Mouse (Mus musculus): Measurements from ENCODE around the gene Dlx4. TPM values are rescaled to one million over a fixed set of nuclear protein-coding genes. Genes with fewer than 3 reads are reported as not detected.
A peak's percentile ranks its signal among the peaks of the same experiment; 100 is the strongest.

The Dlx4 gene
- polyA plus RNA-seq, 1 experiment from 2014 or later = not detected

DNA sequence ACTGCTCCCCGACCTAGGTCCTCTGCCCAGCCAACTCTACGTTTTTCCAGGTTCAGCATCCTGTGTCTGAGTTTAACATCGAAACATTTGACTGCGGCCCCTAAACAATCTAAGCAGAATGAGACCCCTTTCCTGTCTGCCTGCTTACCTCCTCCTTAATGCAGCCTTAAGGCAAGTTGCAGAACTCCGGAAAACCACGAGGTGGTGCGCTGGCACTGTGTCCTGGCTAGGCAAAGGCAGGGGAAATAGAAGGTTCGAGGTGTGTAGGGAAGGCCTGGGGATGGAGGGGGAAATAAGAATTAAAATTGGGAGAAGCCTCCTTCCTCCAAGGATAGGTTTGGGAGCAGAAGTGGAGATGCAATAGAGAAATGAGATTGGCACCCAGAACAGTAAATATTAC, 27.6 kb downstream of the Dlx4 start:
- Histone ChIP-seq H3K9ac (no peak overlapping the region), H3K36me3 (no peaks in the 10 kb centered on the region), H3K4me3 (replicated peaks) (no peak overlapping the region), H3K27ac (no peak overlapping the region), H3K4me1 (peaks cover 29% of the 10 kb centered on the region), H3K4me2 (0 out of 2 replicates have a peak overlapping the region, but pooled peaks have one; percentile 8), H3K27me3 (peaks cover 64% of the 10 kb centered on the region), H3K9me3 (replicated peaks) (no peaks in the 10 kb centered on the region)
- ATAC-seq (replicated peaks; ENCODE audit: low FRiP score) = peak; percentile 40; the same call in 1 of the 2 replicates
- WGBS = 2% methylated on average over 8 of the region's 8 CpGs

DNA sequence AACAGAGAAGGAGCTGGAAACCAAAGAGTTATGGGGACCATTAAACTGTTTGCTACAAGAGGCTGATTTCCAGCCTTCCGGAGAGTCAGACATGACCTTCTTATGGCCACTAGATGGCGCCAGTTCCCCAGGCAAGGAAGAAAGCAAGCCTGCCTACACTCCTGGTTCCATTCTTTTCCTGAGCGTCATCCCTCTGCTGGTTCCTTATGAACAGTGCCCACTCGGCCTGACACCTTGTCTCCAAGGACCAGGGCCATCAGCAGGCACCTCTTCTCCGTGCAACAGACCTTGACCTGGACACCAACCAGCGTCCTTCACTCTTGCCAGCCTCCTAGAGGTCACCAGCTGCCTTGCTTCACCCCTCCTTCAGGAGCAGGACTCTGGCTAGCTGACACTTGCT, 29.0 kb downstream of the Dlx4 start:
- no peak overlapping the region for H3K27ac ChIP-seq
- ATAC-seq (replicated peaks; ENCODE audit: low FRiP score) = peak; percentile 64
- peaks cover 29% of the 10 kb centered on the region for H3K4me1 ChIP-seq
- no peaks in the 10 kb centered on the region for H3K36me3 ChIP-seq
- no peak overlapping the region for H3K4me2 ChIP-seq
- 3% methylated on average over 6 of the region's 6 CpGs for WGBS
- peaks cover 49% of the 10 kb centered on the region for H3K27me3 ChIP-seq
- no peaks in the 10 kb centered on the region for H3K9me3 ChIP-seq (replicated peaks)
- H3K4me3 ChIP-seq (replicated peaks) = no peak overlapping the region
- H3K9ac ChIP-seq = no peak overlapping the region

DNA sequence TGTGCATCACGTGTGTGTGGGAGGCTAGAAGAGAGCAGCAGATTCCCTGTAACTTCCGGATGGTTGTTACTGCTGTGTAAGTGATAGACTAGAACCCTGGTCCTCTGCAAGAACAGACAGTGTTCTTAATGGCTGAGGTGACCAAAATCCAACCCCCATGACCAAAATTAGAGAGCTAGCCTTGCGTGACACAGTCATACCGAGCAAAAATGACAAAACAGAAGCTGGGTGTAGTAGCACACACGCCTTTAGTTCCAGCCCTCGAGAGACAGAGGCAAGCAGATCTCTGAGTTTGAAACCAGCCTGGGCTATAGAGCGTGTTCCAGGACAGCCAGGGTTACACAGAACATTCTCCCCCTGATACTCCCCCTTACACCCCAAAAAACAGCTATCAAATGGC, 36.0 kb downstream of the Dlx4 start:
- no peak overlapping the region for H3K9ac ChIP-seq
- no peak for ATAC-seq (replicated peaks; ENCODE audit: low FRiP score)
- no peak overlapping the region for H3K4me3 ChIP-seq (replicated peaks)
- no peaks in the 10 kb centered on the region for H3K27me3 ChIP-seq
- no peaks in the 10 kb centered on the region for H3K36me3 ChIP-seq
- WGBS = 75% methylated on average over 7 of the region's 7 CpGs
- no peaks in the 10 kb centered on the region for H3K9me3 ChIP-seq (replicated peaks)
- peaks cover 19% of the 10 kb centered on the region for H3K4me1 ChIP-seq
- no peak overlapping the region for H3K4me2 ChIP-seq
- no peak overlapping the region for H3K27ac ChIP-seq

DNA sequence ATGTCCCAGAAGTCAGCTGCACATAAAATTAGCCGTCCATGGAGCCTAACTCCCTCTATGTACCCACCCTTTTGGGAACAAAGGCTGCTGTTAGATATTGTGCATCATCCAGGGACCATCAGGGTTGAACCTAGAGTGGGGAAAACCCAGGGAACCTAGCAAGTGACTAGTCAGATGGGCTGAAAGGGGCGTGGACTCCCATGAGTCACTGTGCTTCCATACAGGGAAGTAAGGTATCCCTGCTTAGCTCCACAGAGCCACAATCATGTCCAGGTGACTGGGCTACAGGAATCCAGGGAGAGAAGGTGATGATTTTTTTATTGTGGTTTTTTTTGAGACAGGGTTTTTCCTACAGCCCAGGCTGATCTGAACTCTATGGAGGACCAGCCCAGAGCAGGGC, 37.1 kb downstream of the Dlx4 start:
- 75% methylated on average over 2 of the region's 2 CpGs for WGBS
- no peak for ATAC-seq (replicated peaks; ENCODE audit: low FRiP score)

DNA sequence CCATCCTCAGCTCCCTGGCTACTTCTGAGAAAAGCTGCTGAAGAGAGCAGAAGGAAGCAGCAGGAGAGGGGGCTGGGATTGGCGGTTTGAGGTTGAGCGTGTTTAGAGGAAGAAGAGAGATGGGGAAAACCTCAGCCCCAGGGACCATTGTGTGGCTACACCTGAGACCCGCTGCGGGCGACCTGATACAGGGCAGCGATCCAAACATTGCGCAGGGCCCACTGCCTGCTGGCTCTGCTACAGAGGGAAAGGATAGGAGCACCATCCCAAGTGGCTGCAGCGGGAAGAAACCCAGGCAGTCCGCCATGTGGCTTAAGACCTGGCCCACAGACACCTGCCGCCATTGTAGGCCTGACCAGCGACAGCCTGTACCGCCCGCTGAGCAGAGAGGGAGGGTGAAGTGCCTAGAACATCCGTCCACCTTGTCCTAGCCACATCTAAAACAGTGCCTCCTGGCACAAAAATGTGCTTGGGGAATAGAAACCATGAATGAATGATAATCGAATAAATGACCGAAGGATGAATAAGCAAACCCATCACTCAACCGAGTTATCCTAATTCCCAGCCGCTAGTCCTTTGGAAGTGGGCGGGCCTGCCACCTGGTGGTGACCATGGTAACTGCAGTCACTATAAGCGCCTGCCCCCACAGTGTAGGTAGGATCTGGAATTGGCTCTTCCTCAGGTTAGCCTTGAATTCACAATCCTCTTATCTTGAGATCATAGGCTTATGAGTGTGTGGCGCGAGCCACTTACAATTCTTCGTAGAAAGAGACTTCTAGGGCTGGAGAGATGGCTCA, 39.4 kb downstream of the Dlx4 start:
- 0 out of 2 replicates have a peak, but pooled peaks have one; percentile 15 for ATAC-seq (replicated peaks; ENCODE audit: low FRiP score)
- H3K36me3 ChIP-seq = no peaks in the 10 kb centered on the region
- H3K9ac ChIP-seq = no peak overlapping the region
- peaks cover 35% of the 10 kb centered on the region for H3K4me1 ChIP-seq
- no peaks in the 10 kb centered on the region for H3K9me3 ChIP-seq (replicated peaks)
- no peak overlapping the region for H3K4me3 ChIP-seq (replicated peaks)
- H3K27ac ChIP-seq = peak overlapping the region; percentile 74; the same call in 1 of the 2 replicates
- no peak overlapping the region for H3K4me2 ChIP-seq
- 38% methylated on average over 23 of the region's 23 CpGs for WGBS
- no peaks in the 10 kb centered on the region for H3K27me3 ChIP-seq

More for the DNA sequence above, 37.1 kb downstream of the Dlx4 start:
- no peak overlapping the region for H3K4me3 ChIP-seq (replicated peaks)
- H3K4me2 ChIP-seq = no peak overlapping the region
- H3K36me3 ChIP-seq = no peaks in the 10 kb centered on the region
- no peak overlapping the region for H3K27ac ChIP-seq
- peaks cover 29% of the 10 kb centered on the region for H3K4me1 ChIP-seq
- no peak overlapping the region for H3K9ac ChIP-seq
- H3K27me3 ChIP-seq = no peaks in the 10 kb centered on the region
- H3K9me3 ChIP-seq (replicated peaks) = no peaks in the 10 kb centered on the region

DNA sequence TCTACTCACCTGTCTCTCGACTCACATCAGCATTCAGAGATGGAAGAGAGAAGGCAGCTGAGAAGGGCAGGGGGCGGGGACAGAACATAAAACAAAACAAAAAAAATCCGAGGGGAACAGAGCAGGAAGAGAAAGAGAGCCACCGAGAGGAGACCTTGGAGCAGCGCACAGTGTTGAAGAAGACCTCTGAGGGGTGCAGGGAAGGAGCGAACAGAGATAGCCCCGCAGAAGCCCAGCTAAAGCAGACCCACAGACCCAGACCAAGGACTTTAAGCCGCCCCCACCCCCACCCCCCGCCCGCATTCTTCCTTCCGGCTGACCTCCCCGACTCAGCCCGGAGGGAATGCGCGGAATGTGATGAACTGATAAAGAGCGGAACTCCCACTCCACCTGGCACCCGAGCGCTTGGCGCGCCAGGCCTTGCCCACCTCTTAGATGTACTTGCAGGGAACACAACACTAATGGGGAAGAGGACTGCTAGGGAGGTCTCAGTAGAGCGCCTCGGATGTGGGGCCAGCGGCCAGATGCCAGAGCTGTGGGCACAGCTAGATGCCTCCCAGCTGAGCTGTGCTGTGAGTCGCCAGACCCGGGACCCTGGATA, 40.7 kb downstream of the Dlx4 start:
- Histone ChIP-seq H3K9ac (0 out of 2 replicates have a peak overlapping the region, but pooled peaks have one; percentile 29), H3K4me1 (peaks cover 48% of the 10 kb centered on the region), H3K27me3 (no peaks in the 10 kb centered on the region), H3K27ac (peak overlapping the region; percentile 74), H3K9me3 (replicated peaks) (no peaks in the 10 kb centered on the region), H3K4me2 (peak overlapping the region; percentile 62), H3K36me3 (no peaks in the 10 kb centered on the region), H3K4me3 (replicated peaks) (peak overlapping the region; percentile 32)
- WGBS = 2% methylated on average over 25 of the region's 25 CpGs
- ATAC-seq (replicated peaks; ENCODE audit: low FRiP score) = peak; percentile 44

DNA sequence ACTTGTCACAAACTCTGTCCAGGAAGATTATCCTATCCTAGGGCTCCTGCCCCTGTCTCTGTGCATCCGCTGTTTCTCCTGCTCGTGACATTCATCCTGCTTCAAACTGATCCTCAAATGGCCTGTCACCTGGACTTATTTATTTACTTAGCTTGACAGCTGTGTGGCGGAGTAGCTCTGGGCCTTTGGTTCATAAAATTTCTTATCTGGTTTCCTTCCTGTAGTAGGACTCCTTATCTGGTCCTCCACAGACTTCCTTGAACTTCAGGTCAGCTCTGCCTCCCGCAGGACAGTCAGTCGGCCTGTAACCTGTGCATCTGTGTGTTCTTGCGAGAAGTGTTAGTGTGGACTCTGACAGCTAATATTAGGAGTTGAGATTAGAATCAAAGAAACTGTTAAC, 41.8 kb downstream of the Dlx4 start:
- peak overlapping the region; percentile 32 for H3K27ac ChIP-seq
- ATAC-seq (replicated peaks; ENCODE audit: low FRiP score) = no peak
- H3K9me3 ChIP-seq (replicated peaks) = no peaks in the 10 kb centered on the region
- H3K36me3 ChIP-seq = no peaks in the 10 kb centered on the region
- peak overlapping the region; percentile 62 for H3K4me2 ChIP-seq
- 0 out of 2 replicates have a peak, but pooled peaks cover 5% of the 10 kb centered on the region for H3K27me3 ChIP-seq
- peaks cover 52% of the 10 kb centered on the region for H3K4me1 ChIP-seq
- no peak overlapping the region for H3K4me3 ChIP-seq (replicated peaks)
- no peak overlapping the region for H3K9ac ChIP-seq
- 30% methylated on average over 6 of the region's 6 CpGs for WGBS

DNA sequence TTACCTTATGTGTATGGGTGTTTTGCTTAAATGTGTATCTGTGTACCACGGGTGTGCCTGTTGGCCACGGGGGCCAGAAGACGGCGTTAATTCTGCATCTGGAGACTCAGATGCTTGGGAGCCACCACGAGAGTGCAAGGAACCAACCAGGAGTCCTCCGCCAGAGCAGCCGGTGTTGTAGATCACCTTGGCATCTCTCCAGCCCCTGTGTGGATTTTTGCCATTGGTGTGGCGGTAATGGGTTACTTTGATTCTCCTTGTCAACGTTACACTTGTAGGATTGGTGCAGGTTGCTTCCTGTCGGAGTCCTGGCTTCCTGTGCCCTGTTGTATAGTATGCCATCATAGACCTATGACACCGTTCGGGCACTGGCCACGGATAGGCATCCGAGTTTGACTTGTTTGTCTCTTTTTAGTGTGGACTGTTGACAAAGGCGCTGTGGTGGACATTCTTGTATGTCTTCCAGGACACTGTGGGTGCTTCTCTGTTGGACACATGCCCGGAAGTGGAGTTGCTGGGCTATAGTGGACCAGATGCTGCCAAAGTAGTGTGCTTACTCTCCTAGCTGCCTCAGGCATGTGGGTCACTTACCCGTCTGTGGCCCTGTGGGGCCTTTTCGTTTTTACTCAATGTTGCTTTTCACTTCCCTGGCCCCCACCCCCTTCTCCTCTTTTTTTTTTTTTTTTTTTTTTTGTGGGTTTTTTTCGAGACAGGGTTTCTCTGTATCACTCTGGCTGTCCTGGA, 43.7 kb downstream of the Dlx4 start:
- H3K4me1 ChIP-seq = peaks cover 67% of the 10 kb centered on the region
- 88% methylated on average over 19 of the region's 19 CpGs for WGBS
- ATAC-seq (replicated peaks; ENCODE audit: low FRiP score) = no peak
- no peak overlapping the region for H3K4me3 ChIP-seq (replicated peaks)
- H3K27ac ChIP-seq = no peak overlapping the region
- H3K27me3 ChIP-seq = 0 out of 2 replicates have a peak, but pooled peaks cover 5% of the 10 kb centered on the region
- no peaks in the 10 kb centered on the region for H3K9me3 ChIP-seq (replicated peaks)
- H3K36me3 ChIP-seq = no peaks in the 10 kb centered on the region
- H3K4me2 ChIP-seq = no peak overlapping the region
- no peak overlapping the region for H3K9ac ChIP-seq

DNA sequence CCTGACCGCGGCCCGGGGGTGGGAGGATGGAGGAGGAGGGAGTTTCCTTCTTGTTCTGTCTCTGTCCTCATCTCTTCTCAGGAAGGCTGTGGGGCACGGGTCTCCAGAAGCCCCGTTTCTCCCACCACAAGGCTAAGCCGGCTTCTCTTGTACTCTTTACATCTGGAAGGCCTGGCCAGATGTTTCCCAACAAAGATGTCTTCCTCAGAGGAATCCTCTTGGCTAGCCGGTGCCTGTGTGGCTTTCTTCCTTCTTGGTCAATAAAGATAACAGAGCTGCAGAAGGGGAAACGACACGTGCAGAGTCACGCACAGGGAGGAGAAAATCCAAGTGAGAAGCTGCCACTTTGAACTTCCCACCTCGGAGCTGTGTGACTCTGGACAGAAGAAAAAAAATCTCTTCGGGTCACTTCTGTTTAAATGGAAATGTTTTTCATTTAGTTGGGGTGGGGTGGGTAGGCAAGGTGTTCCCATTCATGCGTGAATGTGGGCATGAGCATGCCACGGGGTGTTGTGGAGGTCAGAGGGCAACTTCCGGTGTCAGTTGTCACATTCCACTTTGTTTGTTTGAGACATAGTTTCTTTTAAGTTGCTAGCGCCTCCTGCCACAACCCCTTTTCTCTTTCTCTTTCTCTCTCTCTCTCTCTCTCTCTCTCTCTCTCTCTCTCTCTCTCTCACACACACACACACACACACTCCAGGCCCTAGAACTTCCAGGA, 44.8 kb downstream of the Dlx4 start:
- 0 out of 2 replicates have a peak, but pooled peaks cover 5% of the 10 kb centered on the region for H3K27me3 ChIP-seq
- H3K9me3 ChIP-seq (replicated peaks) = no peaks in the 10 kb centered on the region
- 0 out of 2 replicates have a peak overlapping the region, but pooled peaks have one; percentile 10 for H3K4me2 ChIP-seq
- no peak for ATAC-seq (replicated peaks; ENCODE audit: low FRiP score)
- H3K4me3 ChIP-seq (replicated peaks) = no peak overlapping the region
- WGBS = 17% methylated on average over 16 of the region's 16 CpGs
- H3K27ac ChIP-seq = peak overlapping the region; percentile 29
- no peak overlapping the region for H3K9ac ChIP-seq
- no peaks in the 10 kb centered on the region for H3K36me3 ChIP-seq
- H3K4me1 ChIP-seq = peaks cover 72% of the 10 kb centered on the region

DNA sequence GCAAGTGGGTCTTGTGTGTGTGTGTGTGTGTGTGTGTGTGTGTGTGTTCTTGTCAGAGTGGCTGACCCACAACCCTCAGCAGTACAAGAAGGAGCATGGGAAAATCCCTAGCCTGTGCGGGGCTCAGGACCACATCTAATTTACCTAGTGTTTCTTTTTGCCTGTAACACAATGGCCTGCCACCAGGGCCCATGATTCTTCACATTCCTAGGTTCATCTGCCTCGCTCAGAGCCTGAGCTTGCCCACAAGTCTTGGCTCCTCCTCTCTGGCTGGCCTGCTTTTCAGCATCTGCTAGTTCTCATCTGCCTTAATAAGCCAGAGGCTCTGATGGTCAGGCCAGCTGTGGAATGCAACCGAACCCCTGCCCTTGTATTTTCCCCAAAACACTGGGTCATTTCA, 45.7 kb downstream of the Dlx4 start:
- Histone ChIP-seq H3K36me3 (no peaks in the 10 kb centered on the region), H3K4me2 (no peak overlapping the region), H3K4me1 (peaks cover 71% of the 10 kb centered on the region), H3K9me3 (replicated peaks) (no peaks in the 10 kb centered on the region), H3K9ac (no peak overlapping the region), H3K4me3 (replicated peaks) (no peak overlapping the region), H3K27me3 (0 out of 2 replicates have a peak, but pooled peaks cover 5% of the 10 kb centered on the region), H3K27ac (peak overlapping the region; percentile 29)
- 0 out of 2 replicates have a peak, but pooled peaks have one; percentile 7 for ATAC-seq (replicated peaks; ENCODE audit: low FRiP score)
- 58% methylated on average over 3 of the region's 3 CpGs for WGBS

DNA sequence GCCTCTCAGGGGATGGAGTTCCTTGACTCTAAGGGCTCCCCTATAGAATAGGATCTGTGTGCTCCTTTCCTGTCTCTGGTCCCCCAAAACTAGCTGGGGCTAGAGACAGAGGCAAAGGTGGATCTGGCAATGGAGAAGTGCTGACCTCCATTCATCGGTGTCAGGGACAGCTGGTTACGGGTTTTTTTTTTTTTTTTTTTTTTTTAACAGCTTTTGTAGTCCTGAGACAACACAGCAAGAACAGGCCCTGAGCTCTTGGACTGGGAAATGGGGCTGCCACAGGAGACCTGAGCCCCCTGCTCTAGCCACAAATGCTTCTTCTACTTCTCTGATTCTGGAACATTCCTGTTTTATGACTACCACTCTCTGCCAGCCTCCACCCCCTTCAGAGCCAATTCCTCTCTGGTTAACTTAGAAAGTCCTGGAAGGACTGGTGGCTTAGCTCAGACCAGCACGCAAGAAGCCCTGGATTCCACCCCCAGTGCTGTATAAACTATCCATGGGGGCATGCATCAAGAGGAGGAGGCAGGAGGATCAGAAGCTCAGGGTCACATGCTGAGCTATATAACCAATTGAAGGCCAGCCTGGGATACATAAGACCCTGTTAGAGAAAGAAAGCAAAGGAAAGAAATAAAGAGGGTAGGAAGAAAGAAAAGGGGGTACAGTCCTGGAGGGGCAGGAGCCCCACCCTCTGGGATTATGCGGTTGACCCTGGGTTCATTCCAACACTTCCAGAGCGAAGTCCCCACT, 47.5 kb downstream of the Dlx4 start:
- no peak overlapping the region for H3K27ac ChIP-seq
- H3K4me2 ChIP-seq = no peak overlapping the region
- no peaks in the 10 kb centered on the region for H3K36me3 ChIP-seq
- ATAC-seq (replicated peaks; ENCODE audit: low FRiP score) = no peak
- 0 out of 2 replicates have a peak, but pooled peaks cover 5% of the 10 kb centered on the region for H3K27me3 ChIP-seq
- peaks cover 57% of the 10 kb centered on the region for H3K4me1 ChIP-seq
- WGBS = 77% methylated on average over 5 of the region's 5 CpGs
- no peaks in the 10 kb centered on the region for H3K9me3 ChIP-seq (replicated peaks)
- no peak overlapping the region for H3K9ac ChIP-seq
- no peak overlapping the region for H3K4me3 ChIP-seq (replicated peaks)

Measured in kidney, embryonic 15.5 days (tissue).